Mouse (Mus musculus) CH12.LX (cell line): Measurements from ENCODE around the gene Atr. TPM values are rescaled to one million over a fixed set of nuclear protein-coding genes. Genes with fewer than 3 reads are reported as not detected.

Experiments used
- DNase-seq: peaks from one replicate; pipeline ENCODE4 v3.0.0-alpha.2; 2013; ENCODE audit errors: extremely low read depth
- H3K27ac ChIP-seq: 2 replicates; pipeline ENCODE4 v1.5.1; 2012; ENCODE audit warnings: low read depth, mild to moderate bottlenecking, control low read depth, moderate library complexity; ENCODE audit not compliant: insufficient read depth
- H3K27me3 ChIP-seq: replicated peaks from 2 replicates; pipeline ENCODE3; 2012; ENCODE audit warnings: inconsistent platforms
- H3K36me3 ChIP-seq, 2 experiments: replicated peaks in 1 of 2; 2 replicates each; pipeline versions ENCODE3 to v1.6.1; 2012; ENCODE audit warnings: inconsistent platforms in 1 of 2, low read length in 1 of 2, mild to moderate bottlenecking in 1 of 2, mixed read lengths in 1 of 2, moderate library complexity in 1 of 2; ENCODE audit not compliant: control insufficient read depth in 1 of 2, insufficient read depth in 1 of 2
- H3K4me1 ChIP-seq, 2 experiments: 2 replicates each; pipeline ENCODE4 v1.6.1; 2012; ENCODE audit warnings: inconsistent platforms in 1 of 2, moderate library complexity in 1 of 2; ENCODE audit not compliant: insufficient read depth in 2 of 2, control insufficient read depth in 1 of 2
- H3K4me2 ChIP-seq: 2 replicates; pipeline ENCODE4 v1.6.1; 2012; ENCODE audit warnings: low read depth, mild to moderate bottlenecking, control low read depth; ENCODE audit not compliant: poor library complexity, insufficient read depth, severe bottlenecking
- H3K4me3 ChIP-seq, 3 experiments: fragments of 150-350 bp in 1 of 3; sonication (generic) in 1 of 3; replicated peaks in 1 of 3; 2 replicates each; pipeline versions ENCODE3 to v1.5.1; 2011 to 2012; ENCODE audit warnings: low read depth in 2 of 3, low read length in 2 of 3, mild to moderate bottlenecking in 2 of 3, moderate library complexity in 2 of 3, control low read depth in 1 of 3, improper control_type of control experiment in 1 of 3, inconsistent platforms in 1 of 3, mixed read lengths in 1 of 3; ENCODE audit not compliant: poor library complexity in 1 of 3
- H3K79me2 ChIP-seq: replicated peaks from 2 replicates; pipeline ENCODE4 v1.6.1; 2012; ENCODE audit warnings: mild to moderate bottlenecking, moderate library complexity; ENCODE audit not compliant: control insufficient read depth, poor library complexity, insufficient read depth, severe bottlenecking; ENCODE audit errors: extremely low read depth
- H3K9ac ChIP-seq: 2 replicates; pipeline ENCODE4 v1.6.1; 2012; ENCODE audit warnings: low read depth, mild to moderate bottlenecking, control low read depth, moderate library complexity; ENCODE audit not compliant: insufficient read depth
- H3K9me3 ChIP-seq: replicated peaks from 2 replicates; pipeline ENCODE3; 2012; ENCODE audit warnings: low read length, inconsistent platforms, mixed read lengths
- BHLHE40 ChIP-seq: IDR thresholded peaks from 2 replicates; pipeline ENCODE4 v1.6.1; 2011; ENCODE audit warnings: mild to moderate bottlenecking, low read depth, low read length, improper control_type of control experiment
- ELF1 ChIP-seq: IDR thresholded peaks from 2 replicates; pipeline ENCODE4 v1.6.1; 2014; ENCODE audit warnings: low read depth, mild to moderate bottlenecking, inconsistent platforms, low read length, improper control_type of control experiment
- ETS1 ChIP-seq: conservative IDR thresholded peaks from 2 replicates; pipeline ENCODE4 v1.6.1; 2012; ENCODE audit warnings: low read depth, mild to moderate bottlenecking, inconsistent platforms, low read length, improper control_type of control experiment, moderate library complexity
- GABPA ChIP-seq: IDR thresholded peaks from 2 replicates; pipeline ENCODE4 v1.6.1; 2012; ENCODE audit warnings: low read depth, low read length, improper control_type of control experiment, inconsistent platforms; ENCODE audit not compliant: insufficient replicate concordance
- IRF4 ChIP-seq: IDR thresholded peaks from 2 replicates; pipeline ENCODE4 v1.6.1; 2014; ENCODE audit warnings: low read depth, mild to moderate bottlenecking, inconsistent platforms, low read length, improper control_type of control experiment
- JUN ChIP-seq: IDR thresholded peaks from 2 replicates; pipeline ENCODE4 v1.6.1; 2011; ENCODE audit warnings: low read depth, mild to moderate bottlenecking, low read length, improper control_type of control experiment, moderate library complexity; ENCODE audit not compliant: insufficient read depth
- JUND ChIP-seq: conservative IDR thresholded peaks from 2 replicates; pipeline ENCODE4 v1.6.1; 2011; ENCODE audit warnings: low read depth, low read length, improper control_type of control experiment
- KAT2A ChIP-seq: IDR thresholded peaks from 2 replicates; pipeline ENCODE4 v1.6.1; 2012; ENCODE audit warnings: low read length, improper control_type of control experiment, inconsistent platforms; ENCODE audit not compliant: insufficient replicate concordance
- MAX ChIP-seq: IDR thresholded peaks from 2 replicates; pipeline ENCODE4 v1.6.1; 2011; ENCODE audit warnings: low read length, improper control_type of control experiment
- MAZ ChIP-seq: IDR thresholded peaks from 2 replicates; pipeline ENCODE4 v1.6.1; 2012; ENCODE audit warnings: low read depth, mild to moderate bottlenecking, inconsistent platforms, low read length, improper control_type of control experiment, moderate library complexity
- MXI1 ChIP-seq: IDR thresholded peaks from 2 replicates; pipeline ENCODE4 v1.6.1; 2011; ENCODE audit warnings: mild to moderate bottlenecking, low read depth, low read length, improper control_type of control experiment
- NELFE ChIP-seq: IDR thresholded peaks from 2 replicates; pipeline ENCODE4 v1.6.1; 2011; ENCODE audit warnings: low read depth, low read length, improper control_type of control experiment
- NRF1 ChIP-seq: IDR thresholded peaks from 2 replicates; pipeline ENCODE4 v1.6.1; 2014; ENCODE audit warnings: low read depth, mild to moderate bottlenecking, inconsistent platforms, low read length, improper control_type of control experiment, moderate library complexity
- PAX5 ChIP-seq: IDR thresholded peaks from 2 replicates; pipeline ENCODE4 v1.6.1; 2012; ENCODE audit warnings: low read length, inconsistent platforms, mixed read lengths
- POLR2A ChIP-seq: IDR thresholded peaks from 2 replicates; pipeline ENCODE4 v1.6.1; 2011; ENCODE audit warnings: low read depth, mild to moderate bottlenecking, improper control_type of control experiment, low read length
- POLR2AphosphoS2 ChIP-seq: IDR thresholded peaks from 2 replicates; pipeline ENCODE4 v1.6.1; 2011; ENCODE audit warnings: low read depth, low read length, improper control_type of control experiment
- SIN3A ChIP-seq: IDR thresholded peaks from 2 replicates; pipeline ENCODE4 v1.6.1; 2012; ENCODE audit warnings: low read length, improper control_type of control experiment, inconsistent platforms
- TBP ChIP-seq: conservative IDR thresholded peaks from 2 replicates; pipeline ENCODE4 v1.6.1; 2011; ENCODE audit warnings: low read depth, low read length, improper control_type of control experiment
- UBTF ChIP-seq: IDR thresholded peaks from 2 replicates; pipeline ENCODE4 v1.6.1; 2012; ENCODE audit warnings: low read depth, mild to moderate bottlenecking, inconsistent platforms, low read length, improper control_type of control experiment, moderate library complexity
- USF1 ChIP-seq: IDR thresholded peaks from 2 replicates; pipeline ENCODE4 v1.6.1; 2014; ENCODE audit warnings: low read depth, mild to moderate bottlenecking, inconsistent platforms, low read length, improper control_type of control experiment
- ZC3H11A ChIP-seq: IDR thresholded peaks from 2 replicates; pipeline ENCODE4 v1.6.1; 2012; ENCODE audit warnings: low read depth, mild to moderate bottlenecking, inconsistent platforms, low read length, improper control_type of control experiment
- ZKSCAN1 ChIP-seq: IDR thresholded peaks from 2 replicates; pipeline ENCODE4 v1.6.1; 2012; ENCODE audit warnings: low read depth, inconsistent platforms, low read length, improper control_type of control experiment, borderline replicate concordance
- ZMIZ1 ChIP-seq: IDR thresholded peaks from 2 replicates; pipeline ENCODE4 v1.6.1; 2012; ENCODE audit warnings: low read depth, mild to moderate bottlenecking, inconsistent platforms, low read length, improper control_type of control experiment
- dilution Hi-C: fragments of 300-500 bp; cut with MboI; formaldehyde crosslinking; loops from 2 replicates; pipeline ENCODE4 v1.14.3; 2020; ENCODE audit warnings: low sequenced_read_pairs; ENCODE audit not compliant: extremely low pct_unique_long_range_greater_than_20kb, extremely low pct_ligation_motif_present
- in situ Hi-C: fragments of 300-500 bp; cut with MboI; formaldehyde crosslinking; loops from 3 replicates; pipeline ENCODE4 v1.14.3; 2019; ENCODE audit warnings: low sequenced_read_pairs, low pct_ligation_motif_present, low pct_unique_long_range_greater_than_20kb, mixed read lengths
- polyA plus RNA-seq: library from polyadenylated mRNA; unstranded; fragments of >175 nt; gene quantifications from 2 replicates; pipeline ENCODE4 v1.2.1, GENCODE M21; 2012; ENCODE audit warnings: low read depth; ENCODE audit not compliant: insufficient read length
- total RNA-seq, 2 experiments: library from RNA; depleted of rRNA; stranded (reverse); fragments of 300-350 nt in 1 of 2; fragments of >200 nt in 1 of 2; gene quantifications; 2 replicates each; pipeline ENCODE4 v1.2.3; 2012 to 2014

Atr gene
- total and polyA plus RNA-seq, 3 experiments, result 18.5 to 37.4 (median 23.3) TPM

- TF ChIP-seq BHLHE40, result no peak
- no peak for TF ChIP-seq USF1
- no peak for TF ChIP-seq MXI1
- TF ChIP-seq ETS1, result no peak
- no peak for TF ChIP-seq ZMIZ1
- TF ChIP-seq SIN3A, result no peak
- no peak for TF ChIP-seq ELF1
- TF ChIP-seq JUND, result peak; percentile 93
- peak; percentile 88 for TF ChIP-seq IRF4
- no peak for TF ChIP-seq UBTF
- TF ChIP-seq PAX5, result no peak
- no peak for TF ChIP-seq ZC3H11A
- TF ChIP-seq GABPA, result no peak
- TF ChIP-seq NELFE, result no peak
- TF ChIP-seq JUN, result peak; percentile 56; the same call in 1 of the 2 replicates
- no peak for TF ChIP-seq POLR2A
- no peak for TF ChIP-seq KAT2A
- no peak for TF ChIP-seq TBP
- TF ChIP-seq POLR2AphosphoS2, result no peak
- no peak for TF ChIP-seq ZKSCAN1
Observed at GRCm38 (mm10) chr9:95882751-95883150, 25.4 kb downstream of the Atr start (continued).

- in situ Hi-C loops, result no loop called here
- Histone ChIP-seq H3K9me3 (no peaks in the 10 kb centered on the region), H3K4me1 (no peaks in the 10 kb centered on the region), H3K79me2 (no peaks in the 10 kb centered on the region)
- TF ChIP-seq JUN (no peak), IRF4 (no peak), MAZ (no peak), NRF1 (no peak), ETS1 (no peak), TBP (no peak), MAX (no peak)
- TF ChIP-seq, all 38 proteins: peak for 0
- no peak for DNase-seq
- dilution Hi-C loops, result no loop called here
- Histone ChIP-seq H3K4me3 (no peak overlapping the region), H3K36me3 (peaks cover 10 to 59% of the 10 kb centered on the region in 2 experiments), H3K27ac (no peak overlapping the region), H3K4me2 (no peak overlapping the region), H3K27me3 (no peaks in the 10 kb centered on the region), H3K9ac (no peak overlapping the region)
Observed at GRCm38 (mm10) chr9:95897392-95897791, 40.0 kb downstream of the Atr start.
